Mouse (Mus musculus) brain, adult 2 months (tissue): Measurements from ENCODE around the gene Camsap1.
A peak's percentile ranks its signal among the peaks of the same experiment; 100 is the strongest.

Experiments used
- DNase-seq: peaks from one replicate; pipeline ENCODE4 v3.0.0; 2011; ENCODE audit warnings: low read depth, low spot score

Gene Camsap1

DNA sequence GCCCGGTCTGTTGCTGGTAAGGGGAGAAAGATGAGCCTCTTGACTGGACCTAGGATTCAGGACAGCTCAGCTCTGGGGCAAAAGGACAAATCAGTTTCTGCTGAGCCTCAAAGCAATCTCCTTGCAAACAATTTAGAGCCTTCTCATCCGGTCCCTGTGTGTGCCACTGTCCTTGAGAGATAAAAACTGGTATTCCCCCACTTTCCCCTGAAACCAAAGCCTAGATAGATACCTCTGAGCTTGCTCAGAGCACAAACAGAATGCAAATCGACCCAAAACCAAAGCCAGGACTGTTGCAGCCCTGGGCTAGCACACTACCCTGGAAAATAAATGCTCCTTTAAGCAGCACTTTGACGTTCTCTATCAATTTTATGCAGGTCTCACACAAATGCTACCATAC, 4.1 kb downstream of the Camsap1 start:
- no peak for DNase-seq

DNA sequence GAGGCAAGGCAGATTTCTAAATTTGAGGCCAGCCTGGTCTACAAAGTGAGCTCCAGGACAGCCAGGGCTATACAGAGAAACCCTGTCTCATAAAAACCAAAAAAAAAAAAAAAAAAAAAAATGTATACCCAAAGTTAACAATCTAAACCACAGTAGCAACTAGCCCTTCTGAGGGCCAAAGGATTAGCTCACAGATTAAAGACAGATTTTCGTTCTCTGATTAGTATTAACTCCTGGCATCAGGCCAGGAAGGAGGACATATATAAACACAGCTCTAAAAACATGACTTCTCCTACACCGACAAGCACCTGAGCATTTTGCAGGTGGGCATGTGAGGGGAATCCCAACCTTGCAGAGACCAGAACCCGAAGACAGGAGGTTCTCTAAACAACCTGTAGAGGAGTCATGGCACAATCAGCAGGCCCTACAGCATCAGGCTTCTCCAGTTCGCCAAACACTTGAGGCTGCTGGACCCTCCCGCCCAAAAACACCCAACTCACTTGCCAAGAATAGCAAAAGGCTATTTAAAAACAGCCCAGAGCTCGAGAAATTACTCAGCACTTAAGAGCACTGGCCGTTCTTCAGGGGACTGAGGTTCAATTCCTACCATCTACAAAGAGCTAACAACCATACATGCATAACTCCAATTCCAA, 5.4 kb downstream of the Camsap1 start:
- no peak for DNase-seq

DNA sequence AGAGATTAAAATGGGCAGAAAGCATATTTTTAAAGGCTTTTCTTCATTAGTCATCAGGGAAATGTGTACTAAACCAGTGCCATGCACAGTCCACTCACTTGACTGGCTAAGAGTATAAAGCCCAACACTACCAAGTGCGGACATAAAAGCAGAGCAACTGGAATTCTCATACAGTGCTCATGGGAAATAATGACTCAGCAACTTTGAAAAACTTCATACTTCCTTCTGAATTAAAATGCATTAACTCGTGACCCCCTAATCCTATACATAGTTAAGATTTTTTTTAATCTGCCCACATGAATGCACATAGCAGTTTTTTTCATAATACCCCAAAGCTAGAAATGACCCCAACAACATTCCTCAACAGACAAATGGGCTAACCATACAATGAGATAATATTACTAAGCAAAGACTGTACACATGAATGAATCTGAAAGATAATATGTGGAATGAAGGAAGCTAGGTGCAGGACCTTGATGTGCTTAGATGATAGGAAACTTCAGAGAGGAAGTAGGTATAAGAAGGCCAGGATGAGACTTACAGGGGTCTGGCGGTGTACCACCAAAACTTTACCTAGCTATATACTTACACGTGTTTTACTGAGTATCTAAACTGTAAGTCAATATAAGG, 7.8 kb downstream of the Camsap1 start:
- DNase-seq, result no peak

DNA sequence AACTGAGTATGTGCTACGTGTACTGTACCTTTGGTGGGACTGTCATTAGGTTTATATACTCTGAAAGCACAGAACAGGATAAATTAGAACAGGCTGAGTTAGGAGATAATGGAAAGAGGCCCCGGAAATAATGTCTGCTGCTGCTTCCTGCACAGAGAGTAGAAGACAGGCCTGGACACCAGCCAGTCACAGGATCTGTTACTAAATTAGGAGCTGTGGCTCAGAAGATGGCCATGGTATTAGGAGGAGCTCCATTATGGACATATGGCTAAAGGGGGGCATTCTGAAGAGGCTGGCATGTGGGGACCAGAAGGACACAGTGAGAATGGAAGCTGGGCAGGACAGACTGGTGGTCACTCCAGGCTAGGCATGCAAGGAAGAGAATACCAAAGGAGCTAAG, 12.7 kb downstream of the Camsap1 start:
- DNase-seq, result peak; percentile 94

DNA sequence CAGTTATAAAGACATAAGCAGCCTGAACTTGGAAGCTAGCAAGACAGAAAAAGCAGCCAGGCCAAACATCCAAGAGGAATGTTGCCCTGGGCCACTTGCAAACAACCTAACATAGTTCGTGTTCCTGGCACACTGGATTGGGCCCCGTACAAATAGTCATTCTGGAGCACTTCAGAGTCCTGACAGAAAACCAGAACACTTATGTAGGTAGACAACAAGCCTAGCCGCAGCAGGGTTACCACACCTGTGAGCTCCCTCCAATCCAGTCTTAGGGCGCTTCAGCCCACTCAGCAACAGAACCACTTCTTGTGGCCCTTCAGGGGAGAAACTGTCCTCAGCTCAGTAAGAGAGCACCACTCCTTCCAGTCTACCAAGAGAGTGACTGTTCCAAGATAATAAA, 13.8 kb downstream of the Camsap1 start:
- DNase-seq, result no peak

DNA sequence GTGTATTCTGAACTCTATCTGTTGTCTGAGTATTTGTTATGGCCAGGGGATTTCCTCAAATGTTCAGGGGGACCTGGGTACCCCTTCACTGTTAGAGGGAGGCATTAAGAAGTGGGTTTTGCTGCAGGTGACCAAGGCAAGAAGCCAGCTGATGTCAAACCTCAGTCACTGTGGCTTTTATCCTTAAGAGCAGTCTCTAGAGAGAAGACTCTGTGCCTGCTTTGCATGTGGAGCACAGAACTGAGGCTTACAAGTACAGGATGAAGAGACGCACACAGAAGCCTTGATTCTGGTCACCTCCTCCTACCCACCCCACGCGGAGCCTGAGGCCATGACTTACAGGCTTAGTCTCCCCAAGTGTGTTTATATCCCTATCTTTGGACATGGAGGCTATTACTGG, 33.8 kb downstream of the Camsap1 start:
- DNase-seq, result no peak

DNA sequence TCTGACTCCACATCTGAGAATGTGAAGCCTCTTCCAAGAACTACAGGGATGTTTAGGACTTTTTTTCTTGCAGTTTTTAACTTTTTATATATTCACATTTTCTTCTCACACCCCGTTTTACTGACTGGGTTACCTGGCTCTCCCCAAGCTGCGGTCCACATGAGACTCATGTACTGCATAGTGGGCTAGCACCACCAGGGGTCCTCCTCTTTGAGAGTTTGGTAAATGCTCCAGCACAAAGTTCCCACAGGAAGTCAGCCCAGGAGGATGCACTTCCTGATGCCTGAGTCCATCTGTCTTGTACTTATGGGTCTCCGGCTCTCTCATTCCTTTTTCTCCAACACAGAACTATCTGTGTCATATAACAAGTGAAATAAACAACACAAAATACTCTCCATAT, 35.1 kb downstream of the Camsap1 start:
- peak; percentile 21 for DNase-seq

DNA sequence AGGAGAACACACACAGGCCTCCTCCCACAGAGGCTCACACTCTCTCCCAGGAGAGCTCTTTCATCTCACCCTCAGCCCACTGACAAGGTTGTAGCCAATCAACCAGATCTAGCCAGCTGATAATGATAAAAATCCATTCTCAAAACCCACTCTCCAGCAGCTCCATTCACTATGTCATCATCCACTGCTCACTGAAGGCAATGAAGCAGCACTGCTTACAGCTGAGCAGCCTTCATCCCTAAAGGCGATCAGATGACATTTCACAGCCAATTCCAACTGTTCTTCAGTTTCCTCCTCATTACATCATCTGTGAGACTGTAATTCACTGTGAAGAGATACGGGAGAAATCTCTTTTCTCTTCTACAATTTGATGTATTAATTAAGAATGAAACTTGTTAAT, 39.3 kb downstream of the Camsap1 start:
- DNase-seq, result peak; percentile 57

DNA sequence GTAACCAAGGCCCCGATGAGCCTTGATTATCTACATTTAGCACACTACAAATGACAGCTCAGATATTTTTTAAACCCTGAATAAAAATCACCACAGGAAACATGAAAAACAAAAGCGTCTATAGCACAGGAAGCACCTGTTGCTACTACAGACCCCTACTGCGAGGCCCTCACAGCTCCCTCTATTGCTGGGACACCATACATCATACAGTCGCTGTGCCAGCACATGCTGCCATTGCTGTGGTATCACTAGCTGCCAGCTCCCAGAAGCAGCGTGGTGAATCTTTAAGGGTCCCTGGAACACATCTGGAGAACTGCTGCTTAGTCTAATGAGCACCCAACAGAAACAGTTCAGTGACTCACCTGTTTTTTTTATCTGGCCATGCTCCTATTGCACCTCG, 42.6 kb downstream of the Camsap1 start:
- DNase-seq, result no peak

DNA sequence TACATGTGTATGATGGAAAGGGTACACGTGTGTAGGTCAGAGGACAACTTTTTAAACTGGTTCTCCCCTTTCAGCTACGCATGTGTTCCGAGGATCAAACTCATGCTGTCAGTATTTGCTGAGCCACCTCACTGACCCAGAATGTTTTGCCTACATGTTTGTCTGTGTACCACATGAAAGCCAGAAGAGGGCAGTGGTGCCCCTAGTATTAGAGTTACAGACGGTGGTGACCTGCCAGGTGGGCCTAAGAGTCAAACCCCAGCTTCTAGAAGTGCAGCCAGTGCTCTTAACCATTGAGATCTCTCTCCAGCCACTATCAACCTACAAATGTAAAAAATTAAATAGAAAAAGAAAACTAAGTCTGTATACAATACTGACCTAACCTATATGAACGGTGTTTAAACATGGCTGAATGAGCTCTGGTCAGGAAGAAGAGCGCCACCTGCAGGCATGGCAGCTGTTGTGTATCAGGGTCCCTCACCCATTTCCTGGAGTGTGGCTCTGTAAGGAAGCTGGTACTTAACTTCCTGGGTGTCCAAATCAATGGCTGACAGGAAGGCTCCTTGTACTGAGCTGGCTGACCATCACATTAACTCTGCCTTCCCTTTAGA, 51.7 kb downstream of the Camsap1 start:
- peak; percentile 60 for DNase-seq

DNA sequence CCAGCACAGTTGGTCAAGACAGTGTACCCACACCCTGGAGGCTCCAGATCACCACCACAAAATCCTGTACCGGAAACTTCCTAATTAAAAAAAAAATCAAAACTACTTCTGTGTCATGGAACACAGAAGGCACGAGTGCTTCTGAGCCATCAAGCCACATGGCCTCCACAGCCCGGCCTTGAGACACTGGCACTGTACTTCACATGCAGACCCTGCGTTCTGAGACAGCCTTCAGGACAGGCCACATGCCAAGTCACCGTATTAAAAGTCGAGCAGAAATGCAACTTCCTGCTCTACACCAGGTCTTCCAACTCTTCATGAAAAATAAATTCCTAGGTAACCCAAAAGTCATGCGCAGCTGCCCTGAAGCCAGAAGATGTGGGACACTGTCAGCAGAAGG, 55.3 kb downstream of the Camsap1 start:
- no peak for DNase-seq

DNA sequence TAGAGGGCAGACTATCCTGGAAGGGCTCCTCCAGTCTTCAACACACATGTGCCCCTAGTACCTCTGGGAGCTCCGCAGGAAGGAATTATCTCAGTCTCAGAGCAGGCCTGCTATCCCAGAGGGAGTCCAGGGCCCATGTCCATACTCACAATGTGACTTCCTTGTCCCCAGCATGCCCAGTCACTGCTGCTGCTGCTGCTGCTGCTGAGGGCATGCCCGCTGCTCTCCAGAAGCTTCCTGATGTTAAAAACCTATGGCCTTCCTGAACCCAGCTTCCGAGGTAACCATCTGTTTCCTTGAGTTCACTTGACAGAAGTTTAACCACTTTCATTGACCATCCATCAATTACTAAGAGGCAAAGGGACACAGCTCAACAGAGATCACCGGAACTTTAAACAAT, 58.1 kb downstream of the Camsap1 start:
- DNase-seq, result no peak

DNA sequence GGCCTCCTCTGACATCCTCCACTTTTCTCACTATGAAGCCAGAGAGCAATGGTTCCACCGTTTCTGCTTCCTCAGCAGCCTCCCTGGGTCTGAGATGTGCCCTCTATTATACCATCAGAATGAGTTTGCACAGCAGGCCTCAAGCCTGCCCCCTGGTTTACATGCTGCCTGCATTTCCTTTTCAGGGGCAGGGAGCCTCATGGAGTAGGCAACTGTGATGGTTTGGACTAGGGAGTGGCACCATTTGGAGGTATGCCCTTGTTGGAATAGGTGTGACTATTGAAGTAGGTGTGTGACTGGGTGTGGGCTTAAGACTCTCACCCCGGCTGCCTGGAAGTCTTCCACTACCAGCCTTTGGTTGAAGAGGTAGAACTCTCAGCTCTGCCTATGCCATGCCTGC, 59.3 kb downstream of the Camsap1 start:
- DNase-seq, result no peak

DNA sequence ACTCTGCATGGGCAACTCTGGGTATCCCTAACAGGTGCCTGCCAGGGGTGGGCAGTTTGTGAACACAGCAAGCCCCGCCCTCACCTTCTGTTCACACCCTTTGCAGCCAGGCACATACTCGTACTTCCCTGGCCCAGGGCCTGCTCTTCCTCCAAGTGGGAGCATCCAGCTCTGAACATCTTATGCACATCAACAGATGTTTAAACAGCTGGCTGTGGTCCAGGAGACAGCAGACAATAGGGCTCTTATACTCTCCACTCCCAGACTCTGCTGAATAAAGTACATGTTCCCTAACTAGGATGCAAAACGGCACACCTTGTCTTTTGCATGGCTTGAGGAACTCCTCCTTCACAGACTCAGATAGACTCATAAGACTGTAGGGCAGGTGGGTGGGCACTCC, 63.1 kb downstream of the Camsap1 start:
- peak; percentile 66 for DNase-seq

DNA sequence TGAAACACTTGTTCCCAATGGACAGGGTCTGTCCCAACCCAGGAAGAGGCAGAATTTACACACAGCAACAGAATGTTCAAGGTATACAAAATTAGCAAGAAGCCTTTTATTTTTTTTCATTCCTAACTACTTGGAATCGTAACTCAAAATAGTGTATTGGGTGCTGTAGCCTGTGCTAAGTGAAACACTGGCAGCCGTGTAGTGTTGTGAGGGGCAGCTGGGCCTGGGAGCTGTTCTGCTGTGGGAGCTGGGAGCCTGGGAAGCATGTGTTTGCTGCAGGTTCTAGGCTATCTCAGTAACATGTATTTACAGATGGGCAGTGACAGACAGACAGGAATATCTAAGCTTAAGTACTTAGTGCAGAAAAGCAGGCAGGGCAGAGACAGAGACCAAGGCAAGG, 64.7 kb downstream of the Camsap1 start:
- DNase-seq, result peak; percentile 41

DNA sequence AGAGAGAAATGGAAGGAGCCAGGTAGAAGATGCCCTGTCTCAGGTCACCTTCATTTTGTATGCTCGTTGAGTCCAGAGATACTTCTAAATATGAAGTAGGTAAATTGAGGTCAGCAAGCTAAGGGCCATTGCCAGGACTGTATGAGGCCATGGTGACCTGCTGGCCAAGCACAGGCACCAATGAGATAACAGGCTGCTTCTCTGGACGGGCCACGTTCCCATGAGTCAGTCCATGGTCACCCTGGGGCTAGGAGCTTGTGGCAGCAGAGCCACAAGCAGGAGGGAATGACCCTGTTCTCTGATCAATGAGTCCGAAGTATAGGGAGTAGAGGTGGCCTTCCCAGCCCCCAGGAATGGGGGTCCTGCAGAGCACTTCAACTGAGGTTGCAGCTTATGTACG, 68.3 kb downstream of the Camsap1 start:
- DNase-seq, result no peak

DNA sequence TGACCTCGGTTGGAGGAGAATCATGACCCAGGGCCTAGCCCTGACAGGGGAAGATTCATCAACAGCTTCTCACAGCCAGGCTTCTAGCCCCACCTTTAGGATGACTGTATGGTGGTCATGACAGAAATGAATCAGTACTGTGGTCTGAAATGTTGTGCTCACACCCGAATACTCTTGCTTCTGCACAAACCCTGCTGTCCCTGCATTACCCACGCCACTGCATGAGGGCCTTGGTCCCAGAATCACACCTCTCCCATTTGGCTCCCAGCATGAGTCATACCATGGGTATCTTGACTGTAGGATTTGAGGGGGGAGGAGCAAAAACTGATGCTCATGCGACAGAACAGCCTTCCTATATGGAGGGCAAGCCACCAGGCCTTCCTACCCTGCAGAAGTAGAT, 68.9 kb downstream of the Camsap1 start:
- DNase-seq, result peak; percentile 84

DNA sequence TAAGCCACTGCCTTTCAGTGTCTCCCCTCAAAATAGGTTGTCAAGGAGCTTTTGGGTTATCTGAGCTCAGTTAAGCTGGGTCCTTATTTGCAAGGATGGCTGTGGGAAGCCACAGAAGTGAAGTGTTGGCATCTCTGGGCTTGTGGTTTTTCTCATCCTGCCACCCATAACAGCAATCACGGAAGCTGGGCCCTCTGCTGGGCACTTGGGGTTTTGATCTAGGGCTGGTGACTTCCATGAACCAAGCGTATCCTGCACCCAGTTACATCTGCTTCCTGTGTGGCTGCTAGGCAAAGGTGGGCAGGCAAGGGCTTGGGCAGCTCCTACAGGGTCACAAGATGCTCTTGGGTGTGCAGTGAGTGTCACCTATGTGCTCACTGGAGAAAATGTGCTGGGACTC, 69.8 kb downstream of the Camsap1 start:
- peak; percentile 74 for DNase-seq

DNA sequence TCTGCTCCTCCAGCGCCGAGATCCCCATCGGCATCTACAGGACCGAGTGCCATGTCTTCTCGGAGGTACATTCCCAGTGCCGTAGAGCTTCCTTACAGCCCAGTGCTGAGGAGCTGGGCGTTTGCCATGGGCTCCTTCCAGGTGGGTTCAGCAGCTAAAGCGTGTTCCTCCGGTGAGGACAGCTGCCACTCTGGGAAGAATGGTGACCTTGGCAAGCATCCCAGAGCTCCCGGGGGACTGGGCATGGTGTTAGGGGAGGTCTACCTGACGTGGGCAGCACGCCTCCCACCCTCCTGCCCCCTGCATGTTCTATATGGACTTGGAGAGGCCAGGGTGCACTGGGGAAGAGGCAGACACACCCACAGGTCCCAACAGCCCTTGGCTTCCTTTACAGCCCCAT, 73.2 kb downstream of the Camsap1 start:
- DNase-seq, result no peak

DNA sequence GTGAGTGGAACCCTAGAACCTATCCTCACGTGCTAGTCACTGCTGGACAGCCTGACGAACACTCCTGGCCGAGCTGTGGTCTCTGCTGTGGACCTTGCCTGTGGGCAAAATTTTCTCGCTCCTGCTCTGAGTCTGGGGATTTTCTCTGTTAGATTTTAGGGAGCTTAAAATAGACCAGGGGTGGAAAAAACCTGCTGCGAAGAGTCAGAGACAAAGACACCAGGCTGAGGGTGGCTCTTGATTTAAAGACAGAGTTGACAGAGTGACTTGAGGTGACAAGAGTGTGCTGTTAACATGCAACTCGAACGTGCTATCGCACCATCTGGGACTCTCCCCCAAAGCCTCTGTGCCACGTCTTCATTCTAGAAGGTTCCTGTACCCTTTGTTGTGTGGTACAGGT, 84.1 kb downstream of the Camsap1 start:
- DNase-seq, result peak; percentile 61

DNA sequence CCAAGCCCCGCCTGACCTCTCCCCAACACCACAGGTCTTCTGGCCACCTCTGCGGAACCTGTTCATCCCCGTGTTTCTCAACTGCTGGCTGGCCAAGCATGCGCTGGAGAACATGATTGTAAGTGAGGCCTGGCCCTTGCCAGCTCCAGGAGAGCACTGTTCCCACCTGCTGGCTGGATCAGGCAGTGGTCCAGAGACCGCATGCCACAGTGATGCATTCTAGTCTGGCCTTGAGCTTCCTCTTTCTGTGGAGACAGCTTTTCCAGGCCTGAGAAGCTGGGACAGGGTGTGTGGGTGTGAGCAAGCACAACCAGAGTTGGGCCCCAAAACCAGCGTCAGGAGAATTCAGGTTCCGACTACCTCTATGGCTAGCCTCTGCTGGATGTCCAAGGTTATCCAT, 90.6 kb downstream of the Camsap1 start:
- DNase-seq, result peak; percentile 76

DNA sequence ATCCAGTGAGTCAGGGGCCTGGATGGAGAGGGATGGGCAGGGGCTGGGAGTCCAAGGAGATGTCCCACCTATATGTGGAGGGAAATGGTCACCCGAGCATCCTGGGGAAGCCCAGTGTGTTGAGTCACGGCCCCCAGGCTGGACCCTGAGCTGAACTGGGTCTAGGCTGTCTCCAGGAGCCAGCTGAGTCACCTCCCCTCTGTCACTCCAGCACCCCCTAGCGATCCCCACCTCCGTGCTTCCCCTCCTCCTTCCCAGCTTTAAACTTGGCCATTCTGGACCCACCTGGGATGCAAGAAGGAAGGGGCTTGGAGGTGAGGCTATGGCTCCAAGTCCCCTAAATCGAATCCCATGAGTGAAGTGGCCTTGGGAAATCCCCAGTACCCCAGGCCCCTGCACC, 94.9 kb downstream of the Camsap1 start:
- DNase-seq, result no peak

DNA sequence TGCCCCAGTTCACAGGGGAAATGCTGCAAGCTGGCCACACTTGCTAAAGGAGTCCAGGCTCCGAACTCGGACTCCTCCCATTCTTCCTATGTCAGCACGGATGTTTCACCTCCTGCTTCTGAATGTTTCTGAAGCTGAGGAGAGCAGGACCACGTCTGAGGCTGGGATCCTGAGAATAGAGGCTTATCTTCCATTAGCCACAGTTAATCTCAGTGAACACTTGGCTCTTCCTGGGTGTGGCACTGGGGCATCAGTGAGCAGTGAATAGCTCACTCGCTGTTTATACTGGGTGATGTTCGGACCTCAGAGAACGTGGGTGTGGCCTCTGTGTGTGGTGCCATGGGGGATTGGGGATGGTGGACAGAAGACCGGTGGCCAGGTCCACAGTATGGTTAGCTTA, 95.9 kb downstream of the Camsap1 start:
- DNase-seq, result no peak
